Mouse (Mus musculus) intestine, postnatal 0 days (tissue): ENCODE results near the gene Lalba. TPM values are rescaled to one million over a fixed set of nuclear protein-coding genes. Genes with fewer than 3 reads are reported as not detected.

Experiments used
- ATAC-seq: fragments of 200-750 bp; cut with Nextera tagmentation; 2 replicates; pipeline ENCODE4 v1.8.0; 2017; ENCODE audit warnings: mild to moderate bottlenecking, moderate TSS enrichment, moderate library complexity
- H3K27ac ChIP-seq: fragments of 300-500 bp; sonication (generic); 2 replicates; pipeline ENCODE4 v1.5.1; 2014; ENCODE audit warnings: mild to moderate bottlenecking, low read depth, low read length, moderate library complexity
- H3K27me3 ChIP-seq: fragments of 300-500 bp; sonication (generic); replicated peaks from 2 replicates; pipeline ENCODE4 v1.6.1; 2014; ENCODE audit warnings: low read length, mixed read lengths; ENCODE audit not compliant: control insufficient read depth, insufficient read depth
- H3K36me3 ChIP-seq: fragments of 300-500 bp; sonication (generic); 2 replicates; pipeline ENCODE4 v1.6.1; 2014; ENCODE audit warnings: mild to moderate bottlenecking, moderate library complexity; ENCODE audit not compliant: control insufficient read depth, insufficient read depth
- H3K4me1 ChIP-seq: fragments of 300-500 bp; sonication (generic); replicated peaks from 2 replicates; pipeline ENCODE4 v1.6.1; 2014; ENCODE audit warnings: antibody characterized with exemption, low read length, mixed read lengths; ENCODE audit not compliant: control insufficient read depth, insufficient read depth
- H3K4me2 ChIP-seq: fragments of 300-500 bp; sonication (generic); replicated peaks from 2 replicates; pipeline ENCODE4 v1.6.1; 2014; ENCODE audit warnings: low read depth, mild to moderate bottlenecking, moderate library complexity
- H3K4me3 ChIP-seq: fragments of 300-500 bp; sonication (generic); 2 replicates; pipeline ENCODE4 v1.5.1; 2014; ENCODE audit warnings: low read depth, low read length
- H3K9ac ChIP-seq: fragments of 300-500 bp; sonication (generic); 2 replicates; pipeline ENCODE4 v1.6.1; 2014; ENCODE audit warnings: mild to moderate bottlenecking, low read depth, low read length
- H3K9me3 ChIP-seq: fragments of 300-500 bp; sonication (generic); 2 replicates; pipeline ENCODE4 v1.6.1; 2016; ENCODE audit warnings: mixed run types; ENCODE audit not compliant: control insufficient read depth
- CTCF ChIP-seq: sonication (generic); IDR thresholded peaks from 2 replicates; pipeline ENCODE4 v1.5.1; 2016; ENCODE audit warnings: low read depth, mild to moderate bottlenecking, control low read depth, antibody characterized with exemption, moderate library complexity
- WGBS: fragments of 180-500 bp; shearing (Covaris S2); extraction: QIAGEN DNeasy Blood & Tissue Kit; methylation state at CpG from one replicate; pipeline ENCODE4 v1.1.7; 2014; 5-methylcytosine and 5-hydroxymethylcytosine counted together
- polyA plus RNA-seq: library from polyadenylated mRNA; unstranded; fragments of >200 nt; fragmentation: Nextera tagmentation; extraction: Ambion mirVana; gene quantifications from 2 replicates; pipeline ENCODE4 v1.2.1, GENCODE M21; 2015

Lalba gene
- polyA plus RNA-seq, 1 experiment from 2014 or later, result 0.56 TPM

- no peak overlapping the region for H3K9ac ChIP-seq
- no peak for ATAC-seq
- H3K36me3 ChIP-seq, result no peaks in the 10 kb centered on the region
- H3K4me3 ChIP-seq, result no peak overlapping the region
- WGBS, result 75% methylated on average over 7 of the region's 7 CpGs
- no peak overlapping the region for H3K4me2 ChIP-seq
- no peak for TF ChIP-seq CTCF
- 0 out of 2 replicates have a peak, but pooled peaks cover 3% of the 10 kb centered on the region for H3K27me3 ChIP-seq
- no peaks in the 10 kb centered on the region for H3K9me3 ChIP-seq
- no peaks in the 10 kb centered on the region for H3K4me1 ChIP-seq
- H3K27ac ChIP-seq, result no peak overlapping the region
These were observed 2.9 kb downstream of the Lalba start for GRCm38 (mm10) chr15:98479568-98480102.

DNA sequence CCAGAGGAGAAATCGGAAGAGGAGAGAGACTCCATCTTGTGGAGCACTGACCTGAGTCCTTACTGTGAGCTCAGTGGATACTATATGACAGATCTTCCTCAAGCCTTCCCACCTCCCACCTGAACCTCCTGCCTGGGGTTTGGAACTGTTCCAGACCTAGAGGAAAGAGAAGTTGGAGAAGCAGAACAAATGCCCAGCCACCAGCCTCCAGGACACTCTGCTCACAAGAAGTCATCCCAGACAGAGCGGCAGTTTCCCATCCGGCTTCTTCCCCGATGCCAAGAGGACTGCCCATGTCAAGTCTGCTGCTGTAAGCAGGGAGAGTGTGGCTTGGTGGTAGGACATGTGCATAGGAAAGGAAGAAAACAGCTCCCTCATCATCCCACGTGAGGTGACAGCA lies 6.2 kb downstream of the Lalba start:
- Histone ChIP-seq H3K9ac (no peak overlapping the region), H3K4me3 (no peak overlapping the region), H3K27ac (no peak overlapping the region), H3K36me3 (no peaks in the 10 kb centered on the region), H3K27me3 (0 out of 2 replicates have a peak, but pooled peaks cover 10% of the 10 kb centered on the region), H3K4me1 (no peaks in the 10 kb centered on the region), H3K9me3 (no peaks in the 10 kb centered on the region), H3K4me2 (no peak overlapping the region)
- no peak for TF ChIP-seq CTCF
- ATAC-seq, result no peak
- 74% methylated on average over 5 of the region's 5 CpGs for WGBS

DNA sequence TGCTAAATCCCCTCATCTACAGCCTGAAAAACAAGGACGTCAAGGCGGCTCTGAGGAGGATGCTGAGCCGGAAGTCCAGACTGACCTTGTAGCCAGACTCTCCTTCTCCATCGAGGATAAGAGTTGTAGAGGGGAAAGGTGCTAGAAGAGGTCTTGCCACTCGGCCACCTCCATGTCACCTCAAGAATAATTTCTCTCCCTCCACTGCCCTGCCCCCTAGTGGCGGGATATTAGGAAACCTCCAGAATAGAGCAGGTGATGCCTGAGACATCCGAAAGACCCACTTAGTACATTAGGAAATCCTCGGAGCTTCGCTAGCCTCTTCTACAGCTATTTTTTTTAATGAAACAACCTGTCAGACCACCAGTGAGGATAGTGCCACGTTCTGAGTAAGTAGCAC lies 7.1 kb downstream of the Lalba start:
- Histone ChIP-seq H3K9ac (no peak overlapping the region), H3K36me3 (no peaks in the 10 kb centered on the region), H3K4me2 (no peak overlapping the region), H3K9me3 (no peaks in the 10 kb centered on the region), H3K4me3 (no peak overlapping the region), H3K4me1 (no peaks in the 10 kb centered on the region), H3K27ac (no peak overlapping the region), H3K27me3 (0 out of 2 replicates have a peak, but pooled peaks cover 10% of the 10 kb centered on the region)
- peak; percentile 80 for TF ChIP-seq CTCF
- WGBS, result 47% methylated on average over 10 of the region's 10 CpGs
- no peak for ATAC-seq

- Histone ChIP-seq H3K27me3 (0 out of 2 replicates have a peak, but pooled peaks cover 10% of the 10 kb centered on the region), H3K27ac (no peak overlapping the region), H3K9me3 (no peaks in the 10 kb centered on the region), H3K4me1 (no peaks in the 10 kb centered on the region), H3K9ac (no peak overlapping the region), H3K4me2 (no peak overlapping the region), H3K36me3 (no peaks in the 10 kb centered on the region), H3K4me3 (no peak overlapping the region)
- 73% methylated on average over 10 of the region's 10 CpGs for WGBS
- TF ChIP-seq CTCF, result no peak
- no peak for ATAC-seq
These were observed 7.6 kb downstream of the Lalba start for GRCm38 (mm10) chr15:98474958-98475357.

DNA sequence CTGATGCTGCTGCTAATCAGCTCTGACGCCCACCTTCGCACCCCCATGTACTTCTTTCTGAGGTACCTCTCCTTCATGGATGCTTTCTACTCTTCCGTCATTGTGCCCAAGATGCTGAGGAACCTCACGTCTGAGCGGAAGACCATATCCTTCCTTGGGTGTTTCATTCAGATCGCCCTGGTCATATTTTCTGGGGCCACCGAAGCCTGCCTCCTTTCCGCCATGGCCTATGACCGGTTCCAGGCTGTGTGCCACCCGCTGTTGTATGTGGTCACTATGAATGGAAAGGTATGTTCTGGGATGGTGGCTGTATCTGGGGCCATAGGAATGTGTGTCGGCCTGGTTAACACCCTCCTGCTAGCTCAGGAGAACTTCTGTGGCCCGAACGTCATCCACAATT lies 11.0 kb downstream of the Lalba start:
- Histone ChIP-seq H3K4me1 (no peaks in the 10 kb centered on the region), H3K9ac (no peak overlapping the region), H3K4me2 (no peak overlapping the region), H3K27ac (no peak overlapping the region), H3K36me3 (no peaks in the 10 kb centered on the region), H3K4me3 (no peak overlapping the region), H3K9me3 (no peaks in the 10 kb centered on the region), H3K27me3 (0 out of 2 replicates have a peak, but pooled peaks cover 7% of the 10 kb centered on the region)
- no peak for ATAC-seq
- no peak for TF ChIP-seq CTCF
- 93% methylated on average over 13 of the region's 13 CpGs for WGBS

GRCm38 (mm10) chr15:98469596-98469995 lies 12.9 kb downstream of the Lalba start, which contains the start of gene OR5BS1P:
OR5BS1P (plus strand) TSS chr15:98469896.
- Histone ChIP-seq H3K4me3 (no peak within 1 kb of the TSS), H3K4me1 (no peaks in the 10 kb centered on the region), H3K9ac (no peak within 1 kb of the TSS), H3K9me3 (no peaks in the 10 kb centered on the region), H3K36me3 (no peaks in the 10 kb centered on the region), H3K4me2 (no peak within 1 kb of the TSS), H3K27me3 (0 out of 2 replicates have a peak, but pooled peaks cover 10% of the 10 kb centered on the region), H3K27ac (no peak within 1 kb of the TSS)
- no peak for ATAC-seq
- WGBS, result 86% methylated on average over 4 of the region's 4 CpGs
- no peak for TF ChIP-seq CTCF
